Comparison of ENCODE assay signal across 16 mouse cellular contexts in the genomic region with DNA sequence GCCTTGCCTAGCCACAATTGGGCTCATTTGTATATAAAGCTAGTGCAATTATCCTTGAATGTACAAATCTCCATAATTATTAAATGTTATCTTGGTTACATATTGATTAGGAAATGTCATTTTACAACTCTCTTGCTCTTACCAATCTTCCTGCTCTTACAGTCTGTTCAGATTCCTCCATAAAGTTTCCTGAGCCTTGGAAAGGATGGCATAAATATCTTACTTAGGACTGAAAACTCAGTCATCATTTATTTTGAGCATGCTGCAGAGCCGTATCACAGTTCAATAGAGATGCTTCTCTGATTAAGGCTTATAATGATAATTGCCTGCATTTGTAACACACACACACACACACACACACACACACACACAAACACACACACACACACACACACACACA.
"Had no signal": no experiment of that assay in that cellular context is flagged by ENCODE, and none has a peak within 500 bp of the region (broad histone marks: within the 10 kb centered on the region; RNA-seq: fewer than 3 reads in every experiment).

No protein-coding gene starts in this region.

- DNase-seq: retina, postnatal 1 day; right cerebral cortex, adult 18-20 months; right cerebral cortex, postnatal 14 days; right cerebral cortex, postnatal 25 days; right cerebral cortex, postnatal 4 days; spleen, adult 18-20 months; thymus, adult 18-20 months; thymus, adult 2 months; thymus, postnatal 14 days; thymus, postnatal 25 days; thymus, postnatal 36 days; thymus, postnatal 4 days had no signal

- H3K27ac ChIP-seq: neural tube, embryonic 13.5 days; neural tube, embryonic 15.5 days; stomach, embryonic 15.5 days; stomach, postnatal 0 days had no signal

- H3K4me3 ChIP-seq: neural tube, embryonic 13.5 days; neural tube, embryonic 15.5 days; stomach, embryonic 15.5 days had no signal

- H3K27me3 ChIP-seq: neural tube, embryonic 13.5 days; neural tube, embryonic 15.5 days; stomach, embryonic 15.5 days had no signal

- H3K4me1 ChIP-seq: neural tube, embryonic 13.5 days; neural tube, embryonic 15.5 days; stomach, embryonic 15.5 days had no signal

- H3K9me3 ChIP-seq: neural tube, embryonic 13.5 days; neural tube, embryonic 15.5 days; stomach, embryonic 15.5 days had no signal

- H3K9ac ChIP-seq: neural tube, embryonic 13.5 days; neural tube, embryonic 15.5 days; stomach, embryonic 15.5 days had no signal

- H3K36me3 ChIP-seq: neural tube, embryonic 13.5 days; neural tube, embryonic 15.5 days; stomach, embryonic 15.5 days had no signal

- H3K4me2 ChIP-seq: neural tube, embryonic 13.5 days; neural tube, embryonic 15.5 days; stomach, embryonic 15.5 days had no signal
